Mouse (Mus musculus) limb, embryonic 11.5 days (tissue): ENCODE results near the gene C1qtnf3. TPM values are rescaled to one million over a fixed set of nuclear protein-coding genes. Genes with fewer than 3 reads are reported as not detected.
A peak's percentile ranks its signal among the peaks of the same experiment; 100 is the strongest.
"Not testable (repeated sequence)": the region's sequence is repeated elsewhere in the genome, so short reads cannot be mapped to it uniquely, and the experiment has no call there.

Experiments
- ATAC-seq: fragments of 200-750 bp; cut with Nextera tagmentation; 2 replicates; pipeline ENCODE4 v1.8.0; 2017; ENCODE audit warnings: low read depth; ENCODE audit not compliant: insufficient number of reproducible peaks, low FRiP score, low TSS enrichment
- DNase-seq: peaks from one replicate; pipeline ENCODE4 v3.0.0-alpha.2; 2015; ENCODE audit warnings: low spot score
- H3K27ac ChIP-seq: fragments of 300-500 bp; sonication (generic); replicated peaks from 2 replicates; pipeline ENCODE4 v1.5.1; 2014; ENCODE audit warnings: low read depth, mild to moderate bottlenecking, low read length
- H3K27me3 ChIP-seq: fragments of 300-500 bp; sonication (generic); 2 replicates; pipeline ENCODE4 v1.6.1; 2014; ENCODE audit warnings: mild to moderate bottlenecking, low read length, mixed read lengths; ENCODE audit not compliant: control insufficient read depth, insufficient read depth
- H3K36me3 ChIP-seq: fragments of 300-500 bp; sonication (generic); 2 replicates; pipeline ENCODE4 v1.6.1; 2014; ENCODE audit warnings: mild to moderate bottlenecking, low read length, moderate library complexity, mixed read lengths; ENCODE audit not compliant: control insufficient read depth, insufficient read depth
- H3K4me1 ChIP-seq: fragments of 300-500 bp; sonication (generic); 2 replicates; pipeline ENCODE4 v1.6.1; 2014; ENCODE audit warnings: low read length, mixed read lengths; ENCODE audit not compliant: control insufficient read depth, insufficient read depth
- H3K4me2 ChIP-seq: fragments of 300-500 bp; sonication (generic); 2 replicates; pipeline ENCODE4 v1.6.1; 2014; ENCODE audit warnings: low read depth, mild to moderate bottlenecking, moderate library complexity; ENCODE audit not compliant: severe bottlenecking
- H3K4me3 ChIP-seq: fragments of 300-500 bp; sonication (generic); 2 replicates; pipeline ENCODE4 v1.5.1; 2014; ENCODE audit warnings: low read depth, low read length
- H3K9ac ChIP-seq: fragments of 300-500 bp; sonication (generic); 2 replicates; pipeline ENCODE4 v1.6.1; 2014; ENCODE audit warnings: mild to moderate bottlenecking, low read length
- H3K9me3 ChIP-seq: fragments of 300-500 bp; sonication (generic); 2 replicates; pipeline ENCODE4 v1.6.1; 2016; ENCODE audit warnings: low read length; ENCODE audit not compliant: control insufficient read depth
- WGBS: fragments of 180-500 bp; shearing (Covaris S2); extraction: QIAGEN DNeasy Blood & Tissue Kit; methylation state at CpG from one replicate; pipeline ENCODE4 v1.1.7; 2014; 5-methylcytosine and 5-hydroxymethylcytosine counted together
- polyA plus RNA-seq: library from polyadenylated mRNA; unstranded; fragments of >200 nt; fragmentation: Nextera tagmentation; extraction: Ambion mirVana; gene quantifications from 2 replicates; pipeline ENCODE4 v1.2.1, GENCODE M21; 2014

C1qtnf3 gene
- polyA plus RNA-seq, 1 experiment from 2014 or later, result 4.4 TPM

GRCm38 (mm10) chr15:10970777-10971176 lies 18.6 kb downstream of the C1qtnf3 start:
- H3K27ac ChIP-seq, result no peak overlapping the region
- ATAC-seq (no peak), DNase-seq (no peak)
- WGBS, result 90% methylated on average over 5 of the region's 5 CpGs
- H3K9ac ChIP-seq, result no peak overlapping the region
- no peak overlapping the region for H3K4me2 ChIP-seq
- H3K9me3 ChIP-seq, result no peaks in the 10 kb centered on the region
- H3K4me3 ChIP-seq, result no peak overlapping the region
- no peaks in the 10 kb centered on the region for H3K36me3 ChIP-seq
- H3K27me3 ChIP-seq, result no peaks in the 10 kb centered on the region
- H3K4me1 ChIP-seq, result no peaks in the 10 kb centered on the region

GRCm38 (mm10) chr15:10977151-10977550 lies 25.0 kb downstream of the C1qtnf3 start:
- no peak overlapping the region for H3K27ac ChIP-seq
- DNase-seq (no peak), ATAC-seq (no peak)
- H3K27me3 ChIP-seq, result no peaks in the 10 kb centered on the region
- no peaks in the 10 kb centered on the region for H3K9me3 ChIP-seq
- no peak overlapping the region for H3K4me3 ChIP-seq
- no peaks in the 10 kb centered on the region for H3K4me1 ChIP-seq
- no peak overlapping the region for H3K9ac ChIP-seq
- H3K4me2 ChIP-seq, result no peak overlapping the region
- H3K36me3 ChIP-seq, result no peaks in the 10 kb centered on the region

GRCm38 (mm10) chr15:10980712-10981111 lies 28.6 kb downstream of the C1qtnf3 start:
- WGBS, result 74% methylated on average over 2 of the region's 2 CpGs
- no peaks in the 10 kb centered on the region for H3K27me3 ChIP-seq
- DNase-seq (no peak), ATAC-seq (no peak)
- no peak overlapping the region for H3K4me3 ChIP-seq
- H3K4me2 ChIP-seq, result peak overlapping the region; percentile 68
- H3K4me1 ChIP-seq, result no peaks in the 10 kb centered on the region; the same call in 1 of the 2 replicates
- no peak overlapping the region for H3K27ac ChIP-seq
- H3K9ac ChIP-seq, result no peak overlapping the region
- no peaks in the 10 kb centered on the region for H3K36me3 ChIP-seq
- H3K9me3 ChIP-seq, result no peaks in the 10 kb centered on the region

- Histone ChIP-seq H3K9me3 (no peaks in the 10 kb centered on the region), H3K4me3 (peak within 1 kb of the TSS; percentile 64), H3K36me3 (no peaks in the 10 kb centered on the region), H3K27me3 (no peaks in the 10 kb centered on the region), H3K9ac (peak within 1 kb of the TSS; percentile 66), H3K4me2 (peak within 1 kb of the TSS; percentile 68), H3K27ac (0 out of 2 replicates have a peak within 1 kb of the TSS, but pooled peaks have one; percentile 49), H3K4me1 (no peaks in the 10 kb centered on the region; the same call in 1 of the 2 replicates)
- ATAC-seq (peak; percentile 98), DNase-seq (peak; percentile 91)
- under 1% methylated on average over 52 of the region's 52 CpGs for WGBS
Observed at GRCm38 (mm10) chr15:10981377-10982063, 29.4 kb downstream of the C1qtnf3 start, which contains the start of gene Amacr. Gene Amacr, plus strand, starts transcription at chr15:10981756.

GRCm38 (mm10) chr15:10982064-10982435 lies 29.9 kb downstream of the C1qtnf3 start:
- Histone ChIP-seq H3K27ac (0 out of 2 replicates have a peak overlapping the region, but pooled peaks have one; percentile 49), H3K27me3 (no peaks in the 10 kb centered on the region), H3K36me3 (no peaks in the 10 kb centered on the region), H3K4me3 (peak overlapping the region; percentile 64), H3K9me3 (no peaks in the 10 kb centered on the region), H3K9ac (peak overlapping the region; percentile 66), H3K4me2 (peak overlapping the region; percentile 68), H3K4me1 (no peaks in the 10 kb centered on the region; the same call in 1 of the 2 replicates)
- no peak for DNase-seq
- WGBS, result 8% methylated on average over 6 of the region's 6 CpGs
- peak; percentile 42; the same call in 1 of the 2 replicates for ATAC-seq

- no peak overlapping the region for H3K4me2 ChIP-seq
- H3K9me3 ChIP-seq, result no peaks in the 10 kb centered on the region
- H3K4me3 ChIP-seq, result no peak overlapping the region
- no peak overlapping the region for H3K27ac ChIP-seq
- DNase-seq, result no peak
- H3K36me3 ChIP-seq, result no peaks in the 10 kb centered on the region
- WGBS, result 78% methylated on average over 6 of the region's 6 CpGs
- no peaks in the 10 kb centered on the region; the same call in 1 of the 2 replicates for H3K4me1 ChIP-seq
- no peaks in the 10 kb centered on the region for H3K27me3 ChIP-seq
- H3K9ac ChIP-seq, result no peak overlapping the region
- ATAC-seq, result no peak
Observed at GRCm38 (mm10) chr15:10985756-10986155, 33.6 kb downstream of the C1qtnf3 start.

- H3K36me3 ChIP-seq, result not testable (repeated sequence)
- WGBS, result 80% methylated on average over 2 of the region's 2 CpGs
Observed at GRCm38 (mm10) chr15:10986477-10986876, 34.3 kb downstream of the C1qtnf3 start.

GRCm38 (mm10) chr15:10990411-10990810 lies 38.3 kb downstream of the C1qtnf3 start:
- WGBS, result 66% methylated on average over 2 of the region's 2 CpGs
- no peaks in the 10 kb centered on the region for H3K4me1 ChIP-seq
- H3K27ac ChIP-seq, result no peak overlapping the region
- no peak overlapping the region for H3K4me2 ChIP-seq
- H3K27me3 ChIP-seq, result no peaks in the 10 kb centered on the region
- H3K4me3 ChIP-seq, result no peak overlapping the region
- H3K9ac ChIP-seq, result no peak overlapping the region
- DNase-seq, result no peak
- ATAC-seq, result no peak
- H3K36me3 ChIP-seq, result no peaks in the 10 kb centered on the region
- no peaks in the 10 kb centered on the region for H3K9me3 ChIP-seq

More at GRCm38 (mm10) chr15:10986477-10986876, 34.3 kb downstream of the C1qtnf3 start:
- H3K9me3 ChIP-seq, H3K27me3 ChIP-seq, DNase-seq, H3K4me2 ChIP-seq, H3K9ac ChIP-seq, ATAC-seq, H3K4me1 ChIP-seq, H3K4me3 ChIP-seq, H3K27ac ChIP-seq: not testable (repeated sequence)
